Mouse (Mus musculus) small intestine, adult 2 months (tissue): ENCODE results near the gene Ptprj. TPM values are rescaled to one million over a fixed set of nuclear protein-coding genes. Genes with fewer than 3 reads are reported as not detected.
A peak's percentile ranks its signal among the peaks of the same experiment; 100 is the strongest.

Experiments used
- H3K27ac ChIP-seq: fragments of 200-500 bp; 2 replicates; pipeline ENCODE4 v1.5.1; 2012; ENCODE audit warnings: low read depth, low read length, control low read depth, inconsistent platforms; ENCODE audit not compliant: insufficient read depth
- H3K27me3 ChIP-seq: fragments of 200-500 bp; 2 replicates; pipeline ENCODE4 v1.6.1; 2012; ENCODE audit warnings: mild to moderate bottlenecking, moderate library complexity, low read length, inconsistent platforms; ENCODE audit not compliant: control insufficient read depth, insufficient read depth
- H3K36me3 ChIP-seq: fragments of 200-500 bp; 2 replicates; pipeline ENCODE4 v1.6.1; 2012; ENCODE audit warnings: mild to moderate bottlenecking, low read length, control low read depth, inconsistent platforms; ENCODE audit not compliant: control insufficient read depth, insufficient read depth
- H3K4me1 ChIP-seq: fragments of 200-500 bp; 2 replicates; pipeline ENCODE4 v1.6.1; 2012; ENCODE audit warnings: low read length, inconsistent platforms, mixed read lengths; ENCODE audit not compliant: control insufficient read depth, insufficient read depth, insufficient read length
- H3K4me3 ChIP-seq: fragments of 200-500 bp; 2 replicates; pipeline ENCODE4 v1.5.1; 2012; ENCODE audit warnings: low read depth, mild to moderate bottlenecking, control low read depth, inconsistent platforms, low read length, moderate library complexity
- CTCF ChIP-seq: fragments of 200-500 bp; IDR thresholded peaks from 2 replicates; pipeline ENCODE4 v1.5.1; 2012; ENCODE audit warnings: low read depth, mild to moderate bottlenecking, control low read depth, inconsistent platforms, low read length, moderate library complexity, mixed read lengths; ENCODE audit not compliant: insufficient replicate concordance, insufficient read length; ENCODE audit errors: extremely low read depth
- POLR2A ChIP-seq: fragments of 200-500 bp; IDR thresholded peaks from 2 replicates; pipeline ENCODE4 v1.6.1; 2012; ENCODE audit warnings: low read depth, mild to moderate bottlenecking, control low read depth, inconsistent platforms, low read length, moderate library complexity
- WGBS: fragments of 180-500 bp; shearing (Covaris S2); methylation state at CpG from one replicate; pipeline ENCODE4 v1.1.7; 2018; 5-methylcytosine and 5-hydroxymethylcytosine counted together
- polyA plus RNA-seq: library from polyadenylated mRNA; depleted of rRNA; stranded (reverse); fragments of >200 nt; gene quantifications from 2 replicates; pipeline ENCODE4 v1.2.3, GENCODE M21; 2012

The Ptprj gene
- polyA plus RNA-seq, 1 experiment = 7.3 TPM

DNA sequence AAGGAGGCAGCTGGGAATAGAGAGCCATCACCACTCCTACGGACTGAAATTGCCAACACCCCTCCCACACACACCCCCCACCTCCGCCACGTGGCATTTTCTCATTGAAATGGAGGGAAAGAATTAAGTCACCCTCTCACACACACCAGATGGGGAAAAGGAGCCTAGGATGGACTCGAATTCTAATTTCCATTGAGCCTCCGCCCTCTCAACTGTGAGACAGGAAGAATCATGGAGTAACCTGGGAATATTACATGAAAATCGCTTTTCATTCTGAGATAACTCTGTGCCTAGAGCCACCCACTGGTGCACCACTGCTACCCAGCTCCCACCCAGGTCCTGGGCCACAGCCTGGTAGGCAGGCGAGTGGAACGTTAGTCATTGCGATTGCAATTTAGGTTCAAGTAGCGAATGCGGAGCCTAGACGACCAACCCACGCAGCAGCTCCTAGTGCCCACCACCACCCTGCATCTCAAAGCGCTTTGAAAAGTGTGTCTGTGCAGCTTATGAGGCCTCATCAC is 34.3 kb upstream of the Ptprj start:
- WGBS = 90% methylated on average over 14 of the region's 14 CpGs
- no peak overlapping the region for H3K27ac ChIP-seq
- TF ChIP-seq POLR2A (no peak), CTCF (no peak)
- H3K4me3 ChIP-seq = no peak overlapping the region
- no peaks in the 10 kb centered on the region for H3K36me3 ChIP-seq
- no peaks in the 10 kb centered on the region for H3K27me3 ChIP-seq
- H3K4me1 ChIP-seq = peaks cover 14% of the 10 kb centered on the region; the same call in 1 of the 2 replicates

DNA sequence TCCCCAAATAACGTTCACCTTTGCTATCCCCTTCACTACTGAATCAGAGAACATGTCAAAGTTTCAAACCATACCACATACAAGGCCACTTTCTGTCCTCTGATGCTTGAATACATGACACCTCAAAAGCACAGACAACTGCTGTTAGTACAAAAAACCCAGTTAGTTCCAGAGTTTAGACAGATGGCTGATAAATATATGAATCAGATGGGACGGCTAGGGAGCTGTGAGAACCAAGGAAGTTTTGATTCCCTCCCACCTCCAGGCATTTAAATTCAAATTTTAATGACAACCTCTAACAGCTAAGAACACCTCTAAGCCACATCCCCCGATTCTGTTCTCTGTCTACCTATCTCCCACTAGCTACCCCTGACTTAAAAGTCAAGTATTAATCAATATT is 33.1 kb upstream of the Ptprj start:
- Histone ChIP-seq H3K4me1 (peaks cover 6% of the 10 kb centered on the region; the same call in 1 of the 2 replicates), H3K4me3 (no peak overlapping the region), H3K27ac (no peak overlapping the region), H3K27me3 (no peaks in the 10 kb centered on the region), H3K36me3 (no peaks in the 10 kb centered on the region)
- 83% methylated on average over 3 of the region's 3 CpGs for WGBS
- no peak for TF ChIP-seq CTCF
- no peak for TF ChIP-seq POLR2A

DNA sequence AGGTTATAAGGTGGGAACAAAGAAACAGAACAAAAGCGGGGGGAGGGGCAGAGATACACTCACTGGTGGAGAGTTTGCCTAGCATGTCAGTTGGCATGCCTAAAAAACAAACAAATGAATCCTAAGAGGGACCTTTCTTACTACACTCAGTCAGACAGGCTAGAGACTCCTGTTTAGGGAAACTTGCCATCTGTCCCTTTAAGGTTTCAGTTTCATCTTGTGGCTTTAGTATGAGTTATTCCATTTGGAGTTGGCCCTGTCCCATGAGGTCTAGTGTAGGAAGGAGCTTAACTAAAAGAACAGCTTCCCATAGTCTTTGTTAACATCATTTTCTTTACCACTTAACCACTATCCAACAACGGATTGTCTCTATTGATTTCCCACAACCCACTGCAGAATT is 32.6 kb upstream of the Ptprj start:
- Histone ChIP-seq H3K27me3 (no peaks in the 10 kb centered on the region), H3K27ac (no peak overlapping the region), H3K36me3 (no peaks in the 10 kb centered on the region), H3K4me3 (no peak overlapping the region), H3K4me1 (peaks cover 6% of the 10 kb centered on the region; the same call in 1 of the 2 replicates)
- 64% methylated on average over 2 of the region's 2 CpGs for WGBS
- no peak for TF ChIP-seq POLR2A
- TF ChIP-seq CTCF = no peak

DNA sequence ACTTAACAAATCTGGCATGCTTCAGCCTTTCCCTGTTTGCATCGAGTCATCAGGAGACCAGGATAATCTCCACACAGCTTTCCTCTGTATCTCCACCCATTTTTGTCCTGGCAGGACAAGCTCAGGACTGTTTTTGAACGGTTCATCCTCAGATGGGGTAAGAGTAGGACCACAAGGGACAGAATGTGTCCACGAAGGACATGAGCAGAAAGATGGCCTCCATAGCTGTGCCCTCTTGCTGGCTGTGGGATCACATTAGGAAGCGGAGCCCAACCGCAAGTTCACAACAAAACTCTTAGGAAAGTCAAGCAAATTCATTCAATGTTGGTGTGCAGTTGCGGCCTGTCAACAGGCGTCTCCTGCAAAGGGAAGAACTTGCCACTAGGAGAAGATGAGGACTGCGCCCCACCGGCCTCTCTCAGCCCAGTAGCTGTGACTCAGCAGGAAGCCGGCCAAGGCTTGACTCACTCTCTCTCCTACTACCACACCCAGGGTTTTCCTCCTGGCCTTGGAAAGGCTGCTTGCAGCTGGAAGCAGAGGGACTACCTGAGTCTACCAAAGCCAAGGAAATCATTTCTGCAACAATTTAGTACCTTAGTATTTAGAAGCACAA is 31.6 kb upstream of the Ptprj start:
- Histone ChIP-seq H3K27me3 (no peaks in the 10 kb centered on the region), H3K27ac (0 out of 2 replicates have a peak overlapping the region, but pooled peaks have one; percentile 4), H3K36me3 (no peaks in the 10 kb centered on the region), H3K4me1 (peaks cover 6% of the 10 kb centered on the region; the same call in 1 of the 2 replicates), H3K4me3 (no peak overlapping the region)
- no peak; the same call in 1 of the 2 replicates for TF ChIP-seq POLR2A
- peak; percentile 57; the same call in 1 of the 2 replicates for TF ChIP-seq CTCF
- 49% methylated on average over 10 of the region's 10 CpGs for WGBS

DNA sequence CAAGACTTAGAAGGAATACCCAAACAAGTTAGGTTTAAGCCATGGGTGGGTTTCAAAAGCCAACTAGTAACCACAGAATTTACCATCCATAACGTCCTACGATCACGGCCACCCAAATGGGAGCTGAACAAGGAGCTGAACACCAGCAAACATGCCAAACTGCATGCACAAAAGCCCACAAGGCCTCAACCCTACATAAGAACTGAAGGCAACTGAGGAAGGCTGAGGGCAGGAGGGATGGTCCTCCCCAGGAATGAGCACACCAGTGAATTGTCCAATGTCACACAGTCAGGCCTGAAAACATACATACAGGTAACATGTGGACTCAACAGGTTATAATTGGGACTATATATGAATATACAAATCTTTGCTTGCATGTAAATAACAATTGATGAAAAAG is 20.6 kb upstream of the Ptprj start:
- H3K4me3 ChIP-seq = no peak overlapping the region
- no peak overlapping the region for H3K27ac ChIP-seq
- no peaks in the 10 kb centered on the region for H3K27me3 ChIP-seq
- WGBS = 96% methylated on average over 3 of the region's 3 CpGs
- H3K36me3 ChIP-seq = no peaks in the 10 kb centered on the region
- H3K4me1 ChIP-seq = peaks cover 2% of the 10 kb centered on the region; the same call in 1 of the 2 replicates
- TF ChIP-seq CTCF (no peak), POLR2A (no peak)

DNA sequence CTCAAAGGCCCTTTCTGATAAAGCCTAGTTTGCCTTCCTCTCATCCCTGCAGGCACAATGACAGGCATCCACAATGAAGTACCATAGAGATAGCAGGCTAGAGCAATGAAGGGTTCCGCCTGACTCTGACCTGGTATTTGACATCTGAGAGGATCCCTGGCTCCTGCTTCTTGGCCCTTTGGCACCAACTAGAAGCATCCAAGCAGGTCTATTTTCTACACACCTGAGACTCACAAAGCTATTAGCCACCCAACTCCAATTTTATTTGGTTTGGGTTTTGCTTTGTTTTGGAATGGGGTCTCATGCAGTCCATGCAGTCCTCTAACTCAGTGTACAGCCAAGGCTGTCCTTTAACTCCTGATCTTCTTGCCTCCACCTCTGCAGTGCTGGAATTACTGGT is 7.7 kb upstream of the Ptprj start:
- no peak overlapping the region for H3K27ac ChIP-seq
- peaks cover 4% of the 10 kb centered on the region; the same call in 1 of the 2 replicates for H3K4me1 ChIP-seq
- no peak overlapping the region for H3K4me3 ChIP-seq
- WGBS = 96% methylated on average over 1 of the region's 1 CpGs
- TF ChIP-seq CTCF = no peak
- no peak for TF ChIP-seq POLR2A
- H3K36me3 ChIP-seq = no peaks in the 10 kb centered on the region
- no peaks in the 10 kb centered on the region for H3K27me3 ChIP-seq

DNA sequence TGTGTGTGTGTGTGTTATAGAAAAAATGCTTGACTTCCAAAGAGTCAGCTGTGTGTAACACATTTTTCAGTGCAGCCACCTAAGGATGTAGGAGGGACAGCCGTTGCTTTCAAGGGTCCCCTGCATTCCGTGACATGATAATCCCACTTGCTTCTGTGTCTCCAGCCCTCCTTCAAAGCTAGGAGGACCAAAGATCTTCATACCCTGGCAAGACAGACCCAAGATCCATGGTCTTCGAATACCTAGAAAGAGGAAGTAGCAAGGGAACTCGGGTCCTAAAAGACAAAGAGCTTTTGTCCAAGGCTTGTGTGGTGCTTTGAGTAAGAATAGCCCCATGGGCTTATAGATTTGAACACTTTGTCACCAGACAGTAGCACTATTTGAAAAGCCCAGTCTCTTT is 4.1 kb upstream of the Ptprj start:
- no peak for TF ChIP-seq CTCF
- TF ChIP-seq POLR2A = no peak

More for the DNA sequence above, 4.1 kb upstream of the Ptprj start:
- H3K36me3 ChIP-seq = no peaks in the 10 kb centered on the region
- no peak overlapping the region for H3K27ac ChIP-seq
- H3K4me1 ChIP-seq = peaks cover 19% of the 10 kb centered on the region
- no peaks in the 10 kb centered on the region for H3K27me3 ChIP-seq
- H3K4me3 ChIP-seq = no peak overlapping the region
- WGBS = 64% methylated on average over 4 of the region's 4 CpGs
